Mouse (Mus musculus): Measurements from ENCODE around the gene Usp2.

GRCm38 (mm10) chr9:44130034-44130433, 63.2 kb downstream of the Usp2 start:
- TF ChIP-seq GATA1 (IDR thresholded peaks at IDR 0.05; ENCODE audit: borderline replicate concordance, low read length) (no peak), FLI1 (IDR thresholded peaks at IDR 0.05; ENCODE audit: low read length) (no peak)
